Mouse (Mus musculus) midbrain, embryonic 14.5 days (tissue): ENCODE results near the gene Cdc34. TPM values are rescaled to one million over a fixed set of nuclear protein-coding genes. Genes with fewer than 3 reads are reported as not detected.

Experiments used
- ATAC-seq: fragments of 200-750 bp; cut with Nextera tagmentation; 2 replicates; pipeline ENCODE4 v1.8.0; 2017; ENCODE audit warnings: moderate number of reproducible peaks, moderate library complexity; ENCODE audit not compliant: low FRiP score, low TSS enrichment
- DNase-seq: peaks from one replicate; pipeline ENCODE4 v3.0.0-alpha.2; 2015
- H3K27ac ChIP-seq: fragments of 300-500 bp; sonication (generic); replicated peaks from 2 replicates; pipeline ENCODE4 v1.5.1; 2014; ENCODE audit warnings: mild to moderate bottlenecking, low read depth, low read length, moderate library complexity
- H3K27me3 ChIP-seq: fragments of 300-500 bp; sonication (generic); 2 replicates; pipeline ENCODE4 v1.6.1; 2014; ENCODE audit warnings: low read length, control low read depth, mixed read lengths; ENCODE audit not compliant: control insufficient read depth, insufficient read depth
- H3K36me3 ChIP-seq: fragments of 300-500 bp; sonication (generic); 2 replicates; pipeline ENCODE4 v1.6.1; 2014; ENCODE audit warnings: low read length, control low read depth; ENCODE audit not compliant: control insufficient read depth, insufficient read depth
- H3K4me1 ChIP-seq: fragments of 300-500 bp; sonication (generic); 2 replicates; pipeline ENCODE4 v1.6.1; 2014; ENCODE audit warnings: mild to moderate bottlenecking, antibody characterized with exemption, low read length, control low read depth; ENCODE audit not compliant: control insufficient read depth, insufficient read depth
- H3K4me2 ChIP-seq: fragments of 300-500 bp; sonication (generic); 2 replicates; pipeline ENCODE4 v1.6.1; 2014; ENCODE audit warnings: mild to moderate bottlenecking, low read length, moderate library complexity
- H3K4me3 ChIP-seq: fragments of 300-500 bp; sonication (generic); replicated peaks from 2 replicates; pipeline ENCODE4 v1.5.1; 2014; ENCODE audit warnings: low read depth, low read length
- H3K9ac ChIP-seq: fragments of 300-500 bp; sonication (generic); replicated peaks from 2 replicates; pipeline ENCODE4 v1.6.1; 2014; ENCODE audit warnings: mild to moderate bottlenecking, low read length, moderate library complexity
- H3K9me3 ChIP-seq: fragments of 300-500 bp; sonication (generic); 2 replicates; pipeline ENCODE4 v1.6.1; 2016; ENCODE audit warnings: low read length, control low read depth, mixed read lengths; ENCODE audit not compliant: control insufficient read depth
- WGBS: fragments of 180-500 bp; shearing (Covaris S2); extraction: QIAGEN DNeasy Blood & Tissue Kit; methylation state at CpG from one replicate; pipeline ENCODE4 v1.1.7; 2014; 5-methylcytosine and 5-hydroxymethylcytosine counted together
- polyA plus RNA-seq: library from polyadenylated mRNA; unstranded; fragments of >200 nt; fragmentation: Nextera tagmentation; extraction: Ambion mirVana; gene quantifications from 2 replicates; pipeline ENCODE4 v1.2.1, GENCODE M21; 2014

Gene Cdc34
- polyA plus RNA-seq, 1 experiment from 2014 or later: 80.4 TPM

- H3K4me1 ChIP-seq: no peaks in the 10 kb centered on the region
- DNase-seq: no peak
- H3K4me2 ChIP-seq: no peak overlapping the region
- H3K9me3 ChIP-seq: no peaks in the 10 kb centered on the region
- H3K27me3 ChIP-seq: no peaks in the 10 kb centered on the region
- H3K36me3 ChIP-seq: no peaks in the 10 kb centered on the region; the same call in 1 of the 2 replicates
- H3K27ac ChIP-seq: no peak overlapping the region
- 75% methylated on average over 28 of the region's 28 CpGs for WGBS
- H3K4me3 ChIP-seq: no peak overlapping the region
- ATAC-seq: no peak
- H3K9ac ChIP-seq: no peak overlapping the region
These were observed 46.6 kb downstream of the Cdc34 start for GRCm38 (mm10) chr10:79728323-79729249.

GRCm38 (mm10) chr10:79729357-79729965, 47.5 kb downstream of the Cdc34 start:
- no peaks in the 10 kb centered on the region for H3K9me3 ChIP-seq
- H3K36me3 ChIP-seq: peaks cover 7% of the 10 kb centered on the region
- no peak overlapping the region for H3K27ac ChIP-seq
- DNase-seq (no peak), ATAC-seq (no peak)
- 87% methylated on average over 13 of the region's 13 CpGs for WGBS
- no peaks in the 10 kb centered on the region for H3K27me3 ChIP-seq
- no peak overlapping the region for H3K4me3 ChIP-seq
- no peak overlapping the region for H3K4me2 ChIP-seq
- H3K4me1 ChIP-seq: no peaks in the 10 kb centered on the region
- H3K9ac ChIP-seq: no peak overlapping the region

GRCm38 (mm10) chr10:79732500-79732899, 50.5 kb downstream of the Cdc34 start:
- H3K4me3 ChIP-seq: no peak overlapping the region
- DNase-seq (no peak), ATAC-seq (no peak)
- no peak overlapping the region for H3K9ac ChIP-seq
- 100% methylated on average over 1 of the region's 1 CpGs for WGBS
- H3K9me3 ChIP-seq: peaks cover 3% of the 10 kb centered on the region; the same call in 1 of the 2 replicates
- no peaks in the 10 kb centered on the region for H3K27me3 ChIP-seq
- H3K27ac ChIP-seq: no peak overlapping the region
- H3K4me2 ChIP-seq: no peak overlapping the region
- no peaks in the 10 kb centered on the region for H3K4me1 ChIP-seq
- peaks cover 38% of the 10 kb centered on the region for H3K36me3 ChIP-seq

- ATAC-seq: no peak
- no peaks in the 10 kb centered on the region for H3K4me1 ChIP-seq
- WGBS: 96% methylated on average over 15 of the region's 15 CpGs
These were observed 51.9 kb downstream of the Cdc34 start for GRCm38 (mm10) chr10:79733847-79734246.

GRCm38 (mm10) chr10:79735361-79735760, 53.4 kb downstream of the Cdc34 start:
- no peak overlapping the region for H3K27ac ChIP-seq
- H3K4me1 ChIP-seq: no peaks in the 10 kb centered on the region
- H3K4me3 ChIP-seq: no peak overlapping the region
- H3K4me2 ChIP-seq: no peak overlapping the region
- WGBS: 34% methylated on average over 52 of the region's 52 CpGs
- H3K27me3 ChIP-seq: no peaks in the 10 kb centered on the region
- peaks cover 29% of the 10 kb centered on the region for H3K9me3 ChIP-seq
- no peak for ATAC-seq
- no peak overlapping the region for H3K9ac ChIP-seq
- H3K36me3 ChIP-seq: peaks cover 66% of the 10 kb centered on the region
- DNase-seq: no peak

More at GRCm38 (mm10) chr10:79733847-79734246, 51.9 kb downstream of the Cdc34 start:
- Histone ChIP-seq H3K4me2 (no peak overlapping the region), H3K36me3 (peaks cover 51% of the 10 kb centered on the region), H3K27me3 (no peaks in the 10 kb centered on the region), H3K9ac (no peak overlapping the region), H3K27ac (no peak overlapping the region), H3K9me3 (peaks cover 13% of the 10 kb centered on the region), H3K4me3 (no peak overlapping the region)
- no peak for DNase-seq

GRCm38 (mm10) chr10:79736706-79737105, 54.7 kb downstream of the Cdc34 start:
- H3K4me2 ChIP-seq: no peak overlapping the region
- H3K27me3 ChIP-seq: no peaks in the 10 kb centered on the region
- H3K4me1 ChIP-seq: no peaks in the 10 kb centered on the region
- 91% methylated on average over 14 of the region's 14 CpGs for WGBS
- H3K9ac ChIP-seq: no peak overlapping the region
- DNase-seq (no peak), ATAC-seq (no peak)
- peaks cover 29% of the 10 kb centered on the region for H3K9me3 ChIP-seq
- H3K27ac ChIP-seq: no peak overlapping the region
- no peak overlapping the region for H3K4me3 ChIP-seq
- H3K36me3 ChIP-seq: peaks cover 80% of the 10 kb centered on the region

Other genes with a start within 250 kb of the Cdc34 start
- gene Vmn2r83, start 213.5 kb upstream of the Cdc34 start, polyA plus RNA-seq: not detected in 2 replicates
- gene Plpp2, start 148.4 kb upstream of the Cdc34 start, polyA plus RNA-seq: 14.7 and 19.1 TPM in 2 replicates
- 48.8 and 64.3 TPM in 2 replicates for gene Mier2, start 127.0 kb upstream of the Cdc34 start, polyA plus RNA-seq
- gene Theg, start 94.9 kb upstream of the Cdc34 start, polyA plus RNA-seq: not detected in 2 replicates
- gene C2cd4c, start 68.2 kb upstream of the Cdc34 start, polyA plus RNA-seq: 0.84 and 1.4 TPM in 2 replicates
- 17.2 and 21.6 TPM in 2 replicates for gene Shc2, start 44.3 kb upstream of the Cdc34 start, polyA plus RNA-seq
- 0.17 and 0.40 TPM in 2 replicates for gene Odf3l2, start 36.5 kb upstream of the Cdc34 start, polyA plus RNA-seq
- gene Madcam1, start 17.6 kb upstream of the Cdc34 start, polyA plus RNA-seq: 0.31 and 1.00 TPM in 2 replicates
- gene Tpgs1, start 12.8 kb upstream of the Cdc34 start, polyA plus RNA-seq: 94.4 and 110 TPM in 2 replicates
- 1.1 and 1.5 TPM in 2 replicates for gene Gzmm, start 6.8 kb downstream of the Cdc34 start, polyA plus RNA-seq
- gene Bsg, start 22.3 kb downstream of the Cdc34 start, polyA plus RNA-seq: 680 and 689 TPM in 2 replicates
- gene Hcn2, start 34.4 kb downstream of the Cdc34 start, polyA plus RNA-seq: 0.89 and 1.9 TPM in 2 replicates
- 35.9 and 39.8 TPM in 2 replicates for gene Polrmt, start 64.4 kb downstream of the Cdc34 start, polyA plus RNA-seq
- gene Fgf22, start 72.9 kb downstream of the Cdc34 start, polyA plus RNA-seq: 0.87 and 1.0 TPM in 2 replicates
- 92.8 and 94.6 TPM in 2 replicates for gene Rnf126, start 84.8 kb downstream of the Cdc34 start, polyA plus RNA-seq
- gene Fstl3, start 95.1 kb downstream of the Cdc34 start, polyA plus RNA-seq: 0.80 and 1.5 TPM in 2 replicates
- gene Prss57, start 108.8 kb downstream of the Cdc34 start, polyA plus RNA-seq: 0.30 TPM in 1 of 2 replicates, not detected in the other
- gene Palm, start 111.4 kb downstream of the Cdc34 start, polyA plus RNA-seq: 270 and 307 TPM in 2 replicates
- gene Misp, start 138.8 kb downstream of the Cdc34 start, polyA plus RNA-seq: 0.45 and 1.5 TPM in 2 replicates
- 47.5 and 74.0 TPM in 2 replicates for gene Ptbp1, start 172.2 kb downstream of the Cdc34 start, polyA plus RNA-seq
- 14.9 and 16.7 TPM in 2 replicates for gene Prtn3, start 192.3 kb downstream of the Cdc34 start, polyA plus RNA-seq
- gene Plppr3, start 192.4 kb downstream of the Cdc34 start, polyA plus RNA-seq: 342 and 375 TPM in 2 replicates
- gene Elane, start 204.1 kb downstream of the Cdc34 start, polyA plus RNA-seq: not detected in 2 replicates
- not detected in 2 replicates for gene Cfd, start 208.7 kb downstream of the Cdc34 start, polyA plus RNA-seq
- gene Med16, start 226.7 kb downstream of the Cdc34 start, polyA plus RNA-seq: 57.2 and 58.8 TPM in 2 replicates
- gene Gm26602, start 228.7 kb downstream of the Cdc34 start, polyA plus RNA-seq: 3.5 and 8.6 TPM in 2 replicates
- gene Kiss1r, start 234.8 kb downstream of the Cdc34 start, polyA plus RNA-seq: 2.4 and 2.9 TPM in 2 replicates
- gene R3hdm4, start 239.0 kb downstream of the Cdc34 start, polyA plus RNA-seq: 220 and 229 TPM in 2 replicates
- 2.4 and 4.0 TPM in 2 replicates for gene Arid3a, start 244.8 kb downstream of the Cdc34 start, polyA plus RNA-seq